Mouse (Mus musculus) liver, embryonic 12.5 days (tissue): Measurements from ENCODE around the gene Dlgap3. TPM values are rescaled to one million over a fixed set of nuclear protein-coding genes. Genes with fewer than 3 reads are reported as not detected.

Source experiments
- ATAC-seq: fragments of 200-750 bp; cut with Nextera tagmentation; 2 replicates; pipeline ENCODE4 v1.8.0; 2017; ENCODE audit warnings: moderate number of reproducible peaks, mild to moderate bottlenecking, moderate library complexity
- H3K27ac ChIP-seq: fragments of 300-500 bp; sonication (generic); 2 replicates; pipeline ENCODE4 v1.5.1; 2016; ENCODE audit warnings: mild to moderate bottlenecking
- H3K27me3 ChIP-seq: fragments of 300-500 bp; sonication (generic); replicated peaks from 2 replicates; pipeline ENCODE4 v1.6.1; 2016; ENCODE audit warnings: mild to moderate bottlenecking, moderate library complexity
- H3K36me3 ChIP-seq: fragments of 300-500 bp; sonication (generic); 2 replicates; pipeline ENCODE4 v1.6.1; 2016; ENCODE audit warnings: mild to moderate bottlenecking, moderate library complexity
- H3K4me1 ChIP-seq: fragments of 300-500 bp; sonication (generic); 2 replicates; pipeline ENCODE4 v1.6.1; 2016
- H3K4me2 ChIP-seq: fragments of 300-500 bp; sonication (generic); 2 replicates; pipeline ENCODE4 v1.6.1; 2016; ENCODE audit warnings: mild to moderate bottlenecking, moderate library complexity
- H3K4me3 ChIP-seq: fragments of 300-500 bp; sonication (generic); 2 replicates; pipeline ENCODE4 v1.5.1; 2016; ENCODE audit warnings: mild to moderate bottlenecking, moderate library complexity
- H3K9ac ChIP-seq: fragments of 300-500 bp; sonication (generic); 2 replicates; pipeline ENCODE4 v1.6.1; 2016; ENCODE audit warnings: mild to moderate bottlenecking, moderate library complexity
- H3K9me3 ChIP-seq: fragments of 300-500 bp; sonication (generic); replicated peaks from 2 replicates; pipeline ENCODE4 v1.6.1; 2016; ENCODE audit warnings: mild to moderate bottlenecking, moderate library complexity
- WGBS: fragments of 180-500 bp; shearing (Covaris S2); methylation state at CpG from one replicate; pipeline ENCODE4 v1.1.7; 2016; ENCODE audit not compliant: insufficient replicate concordance; 5-methylcytosine and 5-hydroxymethylcytosine counted together
- polyA plus RNA-seq: library from polyadenylated mRNA; unstranded; fragments of >200 nt; fragmentation: Nextera tagmentation; extraction: Ambion mirVana; gene quantifications from 2 replicates; pipeline ENCODE4 v1.2.1, GENCODE M21; 2016

The Dlgap3 gene
- polyA plus RNA-seq, 1 experiment from 2014 or later: 0.33 TPM

DNA sequence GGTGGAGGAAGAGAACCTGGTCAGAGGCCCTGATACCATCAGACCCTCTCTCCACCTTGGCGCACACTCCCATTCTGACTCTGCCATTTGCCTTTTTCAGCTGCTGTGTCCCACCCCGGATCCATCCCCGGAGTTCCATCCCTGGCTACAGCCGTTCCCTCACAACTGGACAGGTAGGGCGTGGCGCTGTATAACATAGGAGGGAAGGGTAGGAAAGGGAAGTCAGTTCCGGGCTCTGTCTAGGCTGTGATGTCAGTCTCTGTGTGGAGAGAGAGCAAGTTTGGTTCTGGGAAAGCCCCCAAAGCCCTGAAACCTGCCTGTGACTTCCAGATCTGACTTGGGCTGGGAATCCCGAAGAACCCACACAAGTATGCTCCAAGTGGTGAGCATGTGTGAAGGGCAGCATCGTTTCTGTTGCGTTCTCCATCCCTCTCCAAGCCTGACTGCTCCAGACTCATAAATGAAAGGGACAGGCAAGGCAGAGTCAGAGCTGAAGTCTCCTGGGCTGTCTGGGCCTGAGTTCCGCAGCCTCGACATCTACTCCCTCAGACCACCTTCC is 31.2 kb downstream of the Dlgap3 start:
- peaks cover 10% of the 10 kb centered on the region; the same call in 1 of the 2 replicates for H3K27me3 ChIP-seq
- no peak overlapping the region for H3K4me3 ChIP-seq
- H3K27ac ChIP-seq: no peak overlapping the region
- no peaks in the 10 kb centered on the region for H3K36me3 ChIP-seq
- no peak overlapping the region for H3K9ac ChIP-seq
- no peak for ATAC-seq
- 73% methylated on average over 12 of the region's 12 CpGs for WGBS
- no peaks in the 10 kb centered on the region for H3K4me1 ChIP-seq
- no peaks in the 10 kb centered on the region for H3K9me3 ChIP-seq
- no peak overlapping the region for H3K4me2 ChIP-seq

DNA sequence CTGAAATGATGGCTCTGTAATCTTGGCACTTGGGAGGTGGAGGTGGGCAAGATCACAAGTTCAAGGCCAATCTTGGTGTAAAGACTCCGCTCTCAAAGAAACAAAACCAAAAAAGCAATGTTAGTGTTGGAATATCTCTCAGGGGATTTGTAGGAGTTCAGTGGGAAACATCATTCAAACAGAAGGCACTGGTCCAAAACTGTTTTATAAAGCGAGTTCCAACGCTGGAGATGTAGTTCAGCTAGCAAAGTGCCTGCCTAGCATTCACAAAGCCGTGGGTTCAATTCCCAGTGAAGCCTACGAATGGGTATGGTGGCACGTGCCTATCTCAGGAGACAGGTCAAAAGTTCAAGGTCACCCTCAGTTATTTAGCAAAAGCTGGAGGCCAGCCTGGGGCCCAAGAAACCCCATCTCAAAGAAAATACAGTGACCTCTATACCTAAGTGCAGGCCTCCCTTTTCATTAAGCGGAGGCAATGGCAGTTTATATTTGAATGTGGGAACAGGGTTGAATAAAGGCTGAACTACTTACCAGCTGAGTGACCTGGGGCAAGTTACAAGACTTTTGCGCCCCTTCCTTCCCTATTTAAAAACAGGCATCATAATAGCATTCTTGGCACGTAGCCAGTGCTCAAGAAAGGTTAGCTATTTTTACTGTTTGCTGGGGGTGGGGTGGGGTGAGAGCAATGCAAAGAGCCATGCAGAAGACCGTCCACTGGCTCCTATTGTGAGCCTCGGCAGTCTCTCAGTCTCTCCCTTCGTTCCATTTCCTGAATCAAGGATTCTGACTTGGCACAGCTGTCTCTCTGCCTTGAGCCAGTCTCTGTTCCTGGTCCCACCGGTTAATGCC is 32.0 kb downstream of the Dlgap3 start:
- no peak overlapping the region for H3K27ac ChIP-seq
- WGBS: 62% methylated on average over 13 of the region's 13 CpGs
- no peak for ATAC-seq
- no peaks in the 10 kb centered on the region for H3K4me1 ChIP-seq
- no peak overlapping the region for H3K4me3 ChIP-seq
- no peak overlapping the region for H3K9ac ChIP-seq
- H3K36me3 ChIP-seq: no peaks in the 10 kb centered on the region
- no peak overlapping the region for H3K4me2 ChIP-seq
- H3K27me3 ChIP-seq: peaks cover 10% of the 10 kb centered on the region; the same call in 1 of the 2 replicates
- no peaks in the 10 kb centered on the region for H3K9me3 ChIP-seq

DNA sequence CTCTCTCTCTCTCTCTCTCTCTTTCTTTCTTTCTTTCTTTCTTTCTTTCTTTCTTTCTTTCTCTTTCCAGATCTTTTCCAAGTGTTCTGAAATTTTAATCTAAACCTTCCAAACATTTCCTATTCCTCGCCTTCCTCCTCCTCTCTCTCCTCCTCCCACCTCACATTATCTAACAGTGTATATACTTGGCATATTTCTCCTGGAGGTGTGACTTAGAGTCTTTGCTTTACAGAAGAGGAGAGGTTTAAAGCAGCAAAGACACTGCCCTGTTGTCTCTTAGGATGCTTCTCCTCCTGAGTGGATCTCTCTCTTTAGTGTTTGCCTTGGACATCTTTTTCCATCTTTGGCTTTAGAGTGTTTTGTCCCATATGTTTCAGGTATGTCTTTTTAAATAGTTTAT is 34.1 kb downstream of the Dlgap3 start:
- Histone ChIP-seq H3K36me3 (no peaks in the 10 kb centered on the region), H3K27me3 (0 out of 2 replicates have a peak, but pooled peaks cover 10% of the 10 kb centered on the region), H3K4me1 (no peaks in the 10 kb centered on the region), H3K27ac (no peak overlapping the region), H3K9ac (no peak overlapping the region), H3K4me2 (no peak overlapping the region), H3K4me3 (no peak overlapping the region), H3K9me3 (no peaks in the 10 kb centered on the region)
- 100% methylated on average over 1 of the region's 1 CpGs for WGBS
- ATAC-seq: no peak

DNA sequence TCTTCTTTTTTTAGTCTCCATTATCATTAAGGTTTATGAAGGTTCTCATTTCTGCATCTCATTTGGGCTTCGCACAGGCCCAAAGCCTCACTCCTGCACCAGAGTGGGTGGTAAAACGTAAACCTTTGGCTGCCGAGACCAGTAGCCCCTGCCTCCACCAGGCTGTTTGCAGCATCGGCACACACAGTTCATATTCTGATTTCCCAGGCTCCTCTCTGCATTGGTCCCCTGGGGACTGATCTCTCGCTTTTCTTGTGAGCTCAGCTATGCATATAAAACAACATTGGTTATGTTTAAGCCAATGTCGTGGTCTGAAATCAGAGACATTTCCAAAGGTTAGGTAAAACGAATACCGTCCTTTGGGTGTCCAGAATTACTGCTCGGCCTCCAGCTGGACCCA is 42.3 kb downstream of the Dlgap3 start:
- no peak for ATAC-seq
- WGBS: 66% methylated on average over 9 of the region's 9 CpGs
- no peaks in the 10 kb centered on the region for H3K9me3 ChIP-seq
- H3K27me3 ChIP-seq: peaks cover 34% of the 10 kb centered on the region
- no peaks in the 10 kb centered on the region for H3K36me3 ChIP-seq
- H3K9ac ChIP-seq: no peak overlapping the region
- H3K4me3 ChIP-seq: no peak overlapping the region
- H3K27ac ChIP-seq: no peak overlapping the region
- H3K4me2 ChIP-seq: no peak overlapping the region
- H3K4me1 ChIP-seq: no peaks in the 10 kb centered on the region

DNA sequence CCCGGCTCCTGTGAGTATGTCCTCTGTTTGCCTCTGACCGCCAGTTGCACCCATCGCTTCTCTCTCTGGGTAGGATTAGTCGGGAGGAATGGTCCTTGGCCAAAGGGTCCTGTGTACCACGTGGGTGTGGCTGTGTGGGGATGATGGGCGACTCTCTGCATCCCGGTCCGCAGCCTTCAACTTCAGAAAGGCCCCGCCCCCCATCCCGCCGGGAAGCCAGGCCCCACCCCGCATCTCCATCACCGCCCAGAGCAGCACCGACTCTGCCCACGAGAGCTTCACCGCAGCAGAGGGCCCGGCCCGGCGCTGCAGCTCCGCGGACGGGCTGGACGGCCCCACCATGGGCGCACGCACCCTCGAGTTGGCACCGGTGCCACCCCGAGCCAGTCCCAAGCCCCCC is 45.5 kb downstream of the Dlgap3 start:
- Histone ChIP-seq H3K4me2 (no peak overlapping the region), H3K9me3 (no peaks in the 10 kb centered on the region), H3K27me3 (peaks cover 43% of the 10 kb centered on the region), H3K9ac (no peak overlapping the region), H3K27ac (no peak overlapping the region), H3K4me3 (no peak overlapping the region), H3K4me1 (no peaks in the 10 kb centered on the region), H3K36me3 (no peaks in the 10 kb centered on the region)
- no peak for ATAC-seq
- WGBS: 22% methylated on average over 28 of the region's 28 CpGs

DNA sequence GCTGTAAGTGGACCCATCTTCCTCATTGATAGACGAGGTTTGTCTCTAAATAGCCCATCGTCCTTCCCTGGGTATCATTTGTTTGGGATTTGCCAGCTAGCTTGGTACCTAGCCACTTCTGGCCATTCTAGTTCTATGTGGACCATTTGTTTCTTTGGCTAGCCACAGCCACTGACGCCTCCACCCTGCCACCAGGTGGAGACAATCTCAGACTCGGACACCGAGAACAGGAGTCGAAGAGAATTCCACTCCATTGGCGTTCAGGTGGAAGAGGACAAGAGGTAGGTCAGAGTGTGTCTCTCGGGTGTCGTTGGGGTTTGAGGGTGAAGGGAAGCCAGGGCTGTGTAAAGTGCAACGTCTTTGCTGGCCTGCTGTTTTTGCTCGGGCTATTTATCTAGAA is 46.1 kb downstream of the Dlgap3 start:
- no peak for ATAC-seq
- peaks cover 43% of the 10 kb centered on the region for H3K27me3 ChIP-seq
- WGBS: 43% methylated on average over 11 of the region's 11 CpGs
- H3K4me3 ChIP-seq: no peak overlapping the region
- H3K4me1 ChIP-seq: no peaks in the 10 kb centered on the region
- no peaks in the 10 kb centered on the region for H3K36me3 ChIP-seq
- H3K4me2 ChIP-seq: no peak overlapping the region
- no peak overlapping the region for H3K27ac ChIP-seq
- no peaks in the 10 kb centered on the region for H3K9me3 ChIP-seq
- no peak overlapping the region for H3K9ac ChIP-seq

DNA sequence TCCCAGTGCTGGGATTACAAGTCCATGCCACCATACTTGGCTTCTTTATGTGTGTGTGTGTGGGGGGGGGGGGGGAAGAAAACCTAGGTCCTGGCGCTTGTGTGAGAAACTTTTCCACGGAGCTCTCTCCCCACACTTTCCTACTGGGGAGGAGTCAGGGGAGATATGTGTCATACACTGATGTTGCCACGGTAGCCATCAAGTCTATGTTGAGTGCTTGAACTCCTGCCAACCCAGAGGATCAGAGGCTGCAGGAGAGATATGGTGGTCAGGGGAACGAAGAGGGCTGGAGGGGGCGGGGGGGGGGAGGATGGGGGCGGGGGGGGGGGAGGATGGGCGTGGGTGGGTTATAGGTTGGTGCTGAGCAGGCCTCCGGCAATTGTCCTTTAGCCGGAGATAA is 46.8 kb downstream of the Dlgap3 start:
- Histone ChIP-seq H3K9me3 (no peaks in the 10 kb centered on the region), H3K27me3 (peaks cover 43% of the 10 kb centered on the region), H3K4me2 (no peak overlapping the region), H3K4me1 (no peaks in the 10 kb centered on the region), H3K36me3 (no peaks in the 10 kb centered on the region), H3K27ac (no peak overlapping the region), H3K4me3 (no peak overlapping the region), H3K9ac (no peak overlapping the region)
- no peak for ATAC-seq
- WGBS: 60% methylated on average over 5 of the region's 9 CpGs

DNA sequence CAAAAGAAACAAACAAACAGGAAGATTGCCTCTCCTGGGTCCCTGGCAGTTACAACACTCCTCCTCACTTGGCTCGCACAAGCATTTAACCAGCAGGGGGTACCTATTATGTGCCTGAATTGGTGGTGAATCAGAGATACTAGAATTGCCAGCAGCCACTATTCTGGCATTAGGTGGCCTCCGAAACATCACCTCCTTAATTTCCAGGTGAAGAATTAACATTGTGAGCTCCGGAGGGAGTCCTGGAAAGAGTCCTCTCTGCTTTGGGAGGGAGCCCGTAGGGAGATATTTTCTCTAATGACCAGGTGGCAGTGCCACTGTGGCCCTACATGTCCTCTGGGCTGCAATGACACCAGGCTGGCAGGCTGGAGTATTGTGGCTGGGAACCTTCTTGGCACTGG is 47.2 kb downstream of the Dlgap3 start:
- Histone ChIP-seq H3K9me3 (no peaks in the 10 kb centered on the region), H3K9ac (no peak overlapping the region), H3K4me3 (no peak overlapping the region), H3K27me3 (peaks cover 43% of the 10 kb centered on the region), H3K4me1 (no peaks in the 10 kb centered on the region), H3K36me3 (no peaks in the 10 kb centered on the region), H3K27ac (no peak overlapping the region), H3K4me2 (no peak overlapping the region)
- ATAC-seq: no peak
- WGBS: 59% methylated on average over 4 of the region's 4 CpGs

DNA sequence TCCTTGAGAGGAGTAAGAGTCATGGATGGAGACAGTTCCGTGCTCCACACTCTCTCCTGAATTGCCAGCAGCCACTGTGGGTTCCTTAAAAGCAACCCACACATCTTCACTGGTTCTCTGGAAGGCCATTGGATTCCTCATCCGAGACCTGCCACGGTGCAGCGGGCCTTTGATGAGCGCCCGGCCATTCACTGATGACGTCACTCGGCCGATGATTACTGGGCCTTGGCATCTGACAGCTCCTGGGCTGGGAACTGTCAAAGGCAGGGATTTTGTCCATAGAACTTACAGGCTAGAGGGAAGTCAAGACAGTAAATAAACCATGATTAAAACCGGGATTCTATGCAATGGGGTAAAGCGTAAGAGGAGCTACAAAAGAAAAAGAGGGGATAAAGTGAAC is 48.0 kb downstream of the Dlgap3 start:
- Histone ChIP-seq H3K9me3 (no peaks in the 10 kb centered on the region), H3K9ac (no peak overlapping the region), H3K27ac (no peak overlapping the region), H3K36me3 (no peaks in the 10 kb centered on the region), H3K4me1 (no peaks in the 10 kb centered on the region), H3K27me3 (peaks cover 46% of the 10 kb centered on the region), H3K4me3 (no peak overlapping the region), H3K4me2 (no peak overlapping the region)
- WGBS: 65% methylated on average over 11 of the region's 11 CpGs
- ATAC-seq: no peak

DNA sequence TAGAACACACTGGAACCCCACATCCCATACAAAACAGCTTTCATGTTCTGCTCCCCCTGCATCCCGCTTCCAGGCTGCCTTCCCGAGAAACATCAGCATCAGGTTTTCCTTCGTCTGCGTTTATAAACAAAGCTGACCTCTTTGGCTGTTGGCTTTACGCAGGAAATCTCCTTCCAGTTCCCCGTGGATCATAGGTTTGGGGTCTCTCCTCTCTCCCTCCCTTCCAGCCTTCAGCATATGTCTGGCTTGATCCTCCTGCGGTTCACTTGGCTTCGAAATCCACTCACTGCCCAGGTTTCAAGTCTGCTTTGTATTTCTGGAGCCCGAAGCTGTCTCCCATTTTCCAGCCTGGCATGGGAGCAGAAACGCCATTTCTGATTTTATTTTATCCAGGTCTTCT is 54.3 kb downstream of the Dlgap3 start:
- H3K9ac ChIP-seq: no peak overlapping the region
- 36% methylated on average over 10 of the region's 10 CpGs for WGBS
- H3K27ac ChIP-seq: no peak overlapping the region
- no peaks in the 10 kb centered on the region for H3K36me3 ChIP-seq
- no peak for ATAC-seq
- peaks cover 61% of the 10 kb centered on the region for H3K27me3 ChIP-seq
- H3K9me3 ChIP-seq: no peaks in the 10 kb centered on the region
- H3K4me3 ChIP-seq: no peak overlapping the region
- no peaks in the 10 kb centered on the region for H3K4me1 ChIP-seq
- H3K4me2 ChIP-seq: no peak overlapping the region

DNA sequence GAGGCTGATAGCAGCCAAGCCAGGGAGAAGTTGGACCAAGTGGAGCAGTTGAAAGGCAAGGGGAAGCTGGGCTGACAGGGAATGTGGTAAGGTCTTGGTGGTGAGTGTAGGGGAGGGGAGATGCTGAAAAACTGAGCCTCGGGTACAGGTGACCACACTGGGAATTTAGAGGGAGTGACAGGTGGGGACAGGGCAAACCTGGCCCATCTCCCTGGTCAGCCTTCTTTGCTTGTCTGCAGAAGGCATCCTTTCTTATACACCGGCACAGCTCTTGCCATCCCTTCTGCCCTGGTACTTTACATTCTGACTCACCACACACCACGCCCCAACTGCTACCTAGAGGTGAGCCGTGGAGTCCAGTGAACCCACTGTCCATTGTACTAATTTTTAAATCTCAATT is 54.8 kb downstream of the Dlgap3 start:
- H3K9me3 ChIP-seq: no peaks in the 10 kb centered on the region
- no peak overlapping the region for H3K27ac ChIP-seq
- no peak overlapping the region for H3K9ac ChIP-seq
- peaks cover 66% of the 10 kb centered on the region for H3K27me3 ChIP-seq
- H3K4me1 ChIP-seq: no peaks in the 10 kb centered on the region
- H3K36me3 ChIP-seq: no peaks in the 10 kb centered on the region
- H3K4me2 ChIP-seq: no peak overlapping the region
- 41% methylated on average over 4 of the region's 4 CpGs for WGBS
- ATAC-seq: no peak
- H3K4me3 ChIP-seq: no peak overlapping the region

DNA sequence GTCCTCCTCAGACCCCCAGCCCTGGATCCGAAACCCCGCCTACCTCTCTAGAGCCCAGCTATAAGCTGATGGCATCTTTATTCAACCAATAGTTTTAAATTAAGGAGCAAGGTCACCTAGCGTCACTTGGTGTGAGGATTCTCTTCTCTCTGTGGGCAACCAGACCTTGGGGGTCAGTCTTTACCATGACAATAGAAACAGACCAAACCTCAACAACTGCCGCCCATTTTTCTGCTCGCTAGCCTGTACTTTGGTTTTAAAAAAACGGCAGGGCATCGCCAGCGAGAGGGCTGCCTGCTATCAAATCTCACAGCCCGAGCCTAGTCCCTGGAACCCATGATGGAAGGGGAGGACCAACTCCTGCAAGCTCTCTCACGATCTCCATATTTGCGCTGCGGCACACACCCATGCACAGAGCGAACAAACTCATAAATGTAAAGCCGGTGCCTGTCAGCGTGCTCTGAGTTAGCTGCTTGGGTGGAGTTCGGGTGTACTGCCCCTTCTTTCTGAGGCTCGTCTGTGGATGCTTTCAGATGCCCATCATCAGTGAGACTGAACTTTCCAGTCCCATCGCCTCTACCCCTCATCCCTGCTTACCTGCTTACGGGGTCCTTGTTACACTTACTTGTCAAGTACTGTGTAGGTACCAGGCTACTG is 55.6 kb downstream of the Dlgap3 start:
- no peak overlapping the region for H3K27ac ChIP-seq
- H3K4me2 ChIP-seq: no peak overlapping the region
- no peak overlapping the region for H3K4me3 ChIP-seq
- 27% methylated on average over 19 of the region's 19 CpGs for WGBS
- H3K27me3 ChIP-seq: peaks cover 73% of the 10 kb centered on the region
- no peaks in the 10 kb centered on the region for H3K36me3 ChIP-seq
- H3K9me3 ChIP-seq: no peaks in the 10 kb centered on the region
- H3K4me1 ChIP-seq: no peaks in the 10 kb centered on the region
- ATAC-seq: no peak
- H3K9ac ChIP-seq: no peak overlapping the region
